Mouse (Mus musculus) heart, postnatal 4 days (tissue): ENCODE measurements at regions not wholly inside any gene's neighbourhood (a gene's known extent, or its start where the extent isn't known, plus 50 kb on each side); places are given as distances from the start of the nearest gene placed in this dataset.

ENCODE experiments used
- DNase-seq: peaks from one replicate; pipeline ENCODE4 v3.0.0; 2021

GRCm38 (mm10) chr16:52742166-52742565 is 288.3 kb upstream of the Alcam start:
- DNase-seq, result no peak

- no peak for DNase-seq
Measured at GRCm38 (mm10) chr16:52726120-52726844, 272.4 kb upstream of the Alcam start.

GRCm38 (mm10) chr16:52718231-52718932 is 264.5 kb upstream of the Alcam start:
- DNase-seq, result no peak

- no peak for DNase-seq
Measured at GRCm38 (mm10) chr16:52690272-52690671, 236.4 kb upstream of the Alcam start.

- no peak for DNase-seq
Measured at GRCm38 (mm10) chr16:52654825-52655224, 201.0 kb upstream of the Alcam start.
